Mouse (Mus musculus) ES-E14 (cell line): ENCODE data around the gene Ccdc84. TPM values are rescaled to one million over a fixed set of nuclear protein-coding genes. Genes with fewer than 3 reads are reported as not detected.
A peak's percentile ranks its signal among the peaks of the same experiment; 100 is the strongest.

ENCODE experiments used
- DNase-seq: peaks from one replicate; pipeline ENCODE4 v3.0.0-alpha.2; 2013; ENCODE audit warnings: low read depth, low spot score
- H3K27ac ChIP-seq: 2 replicates; pipeline ENCODE4 v1.5.1; 2012; ENCODE audit warnings: low read depth, mild to moderate bottlenecking, low read length, moderate library complexity, mixed read lengths; ENCODE audit not compliant: poor library complexity, insufficient read depth, severe bottlenecking
- H3K36me3 ChIP-seq: 2 replicates; pipeline ENCODE4 v1.6.1; 2012; ENCODE audit warnings: mild to moderate bottlenecking, low read length, moderate library complexity, mixed read lengths; ENCODE audit not compliant: control insufficient read depth, poor library complexity, insufficient read depth, severe bottlenecking
- H3K4me1 ChIP-seq, 2 experiments: fragments of 150-350 bp in 1 of 2; sonication (generic) in 1 of 2; 2 replicates each; pipeline ENCODE4 v1.6.1; 2012; ENCODE audit warnings: low read length in 2 of 2, mild to moderate bottlenecking in 1 of 2, mixed read lengths in 1 of 2; ENCODE audit not compliant: control insufficient read depth in 2 of 2, insufficient read depth in 2 of 2, poor library complexity in 1 of 2
- H3K4me3 ChIP-seq, 2 experiments: fragments of 150-350 bp in 1 of 2; sonication (generic) in 1 of 2; 2 replicates each; pipeline ENCODE4 v1.5.1; 2012; ENCODE audit warnings: low read length in 2 of 2, low read depth in 1 of 2, mild to moderate bottlenecking in 1 of 2, mixed read lengths in 1 of 2; ENCODE audit not compliant: insufficient read depth in 1 of 2, poor library complexity in 1 of 2, severe bottlenecking in 1 of 2
- H3K9ac ChIP-seq: 2 replicates; pipeline ENCODE4 v1.6.1; 2012; ENCODE audit warnings: low read depth, mild to moderate bottlenecking, low read length, mixed read lengths; ENCODE audit not compliant: poor library complexity, insufficient read depth, severe bottlenecking
- H3K9me3 ChIP-seq: fragments of 150-350 bp; sonication (generic); 2 replicates; pipeline ENCODE4 v1.6.1; 2012; ENCODE audit warnings: low read depth, mild to moderate bottlenecking, low read length; ENCODE audit not compliant: control insufficient read depth, insufficient read depth
- CHD2 ChIP-seq: IDR thresholded peaks from 2 replicates; pipeline ENCODE4 v1.6.1; 2014; ENCODE audit warnings: mild to moderate bottlenecking, low read depth, low read length, inconsistent platforms
- HCFC1 ChIP-seq: IDR thresholded peaks from 2 replicates; pipeline ENCODE4 v1.6.1; 2012; ENCODE audit warnings: low read length, inconsistent platforms, borderline replicate concordance; ENCODE audit not compliant: insufficient read depth
- MAFK ChIP-seq: IDR thresholded peaks from 2 replicates; pipeline ENCODE4 v1.6.1; 2014; ENCODE audit warnings: mild to moderate bottlenecking, low read depth, low read length, inconsistent platforms; ENCODE audit not compliant: insufficient read depth
- ZC3H11A ChIP-seq: IDR thresholded peaks from 2 replicates; pipeline ENCODE4 v1.6.1; 2012; ENCODE audit warnings: low read depth, mild to moderate bottlenecking, inconsistent platforms, low read length, borderline replicate concordance
- ZNF384 ChIP-seq: IDR thresholded peaks from 2 replicates; pipeline ENCODE4 v1.6.1; 2012; ENCODE audit warnings: low read depth, low read length, inconsistent platforms
- in situ Hi-C, 2 experiments: fragments of 600-800 bp; cut with MboI; formaldehyde crosslinking; loops; one replicate each; pipeline ENCODE4 v1.15.1; 2025; ENCODE audit warnings: low sequenced_read_pairs in 2 of 2, inconsistent platforms in 1 of 2; ENCODE audit not compliant: unreplicated experiment in 2 of 2
- total RNA-seq: library from RNA; depleted of rRNA; stranded (reverse); fragments of 300-350 nt; gene quantifications from 2 replicates; pipeline ENCODE4 v1.2.3, GENCODE M21; 2012

Ccdc84 gene
- total RNA-seq, 1 experiment, result 38.3 TPM

GRCm38 (mm10) chr9:44435747-44436146 is 17.4 kb upstream of the Ccdc84 start:
- no peak overlapping the region for H3K27ac ChIP-seq
- TF ChIP-seq HCFC1, result no peak
- TF ChIP-seq MAFK, result no peak
- no peak for TF ChIP-seq ZC3H11A
- TF ChIP-seq CHD2, result no peak
- TF ChIP-seq ZNF384, result no peak
- peaks cover 0 to 6% of the 10 kb centered on the region in 2 experiments; a peak in 1 of 4 replicates for H3K4me1 ChIP-seq
- H3K4me3 ChIP-seq, result no peak overlapping the region
- DNase-seq, result no peak
- no peaks in the 10 kb centered on the region for H3K36me3 ChIP-seq
- no peak overlapping the region for H3K9ac ChIP-seq
- in situ Hi-C loops, result no loop called here
- no peaks in the 10 kb centered on the region for H3K9me3 ChIP-seq

DNA sequence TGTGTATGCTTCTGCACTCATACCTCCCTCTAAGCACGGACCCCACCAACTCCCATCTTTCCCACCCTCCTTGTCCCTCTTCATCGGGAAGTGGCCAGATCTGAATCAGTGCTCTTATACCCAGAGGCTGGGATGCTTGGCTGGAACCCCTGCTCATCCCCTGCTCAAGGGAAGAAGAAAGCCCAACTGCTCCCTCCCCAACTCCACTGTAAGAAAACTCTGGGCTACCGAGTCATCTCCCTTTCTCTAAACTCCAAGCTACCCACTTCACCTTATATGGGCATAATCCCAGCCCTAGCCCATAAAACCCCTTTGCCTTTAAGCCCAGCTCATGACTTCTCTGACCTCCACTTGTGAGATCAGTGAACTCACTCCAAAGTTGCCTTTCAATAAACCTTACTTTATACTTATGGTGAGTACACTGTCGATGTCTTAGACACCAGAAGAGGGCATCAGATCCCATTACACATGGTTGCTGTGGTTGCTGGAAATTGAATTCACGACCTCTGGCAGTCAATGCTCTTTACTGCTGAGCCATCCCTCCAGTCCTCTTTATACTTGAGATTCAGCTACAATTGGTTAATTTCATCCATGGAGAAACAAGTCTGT is 14.3 kb upstream of the Ccdc84 start:
- no peak overlapping the region for H3K27ac ChIP-seq
- no peak for TF ChIP-seq HCFC1
- no peak for TF ChIP-seq MAFK
- TF ChIP-seq CHD2, result no peak
- no peak for TF ChIP-seq ZNF384
- no peak for TF ChIP-seq ZC3H11A
- no peaks in the 10 kb centered on the region for H3K9me3 ChIP-seq
- H3K4me3 ChIP-seq, result no peak overlapping the region
- H3K4me1 ChIP-seq, result peaks cover 0 to 4% of the 10 kb centered on the region in 2 experiments; a peak in 1 of 4 replicates
- H3K36me3 ChIP-seq, result no peaks in the 10 kb centered on the region
- no peak for DNase-seq
- H3K9ac ChIP-seq, result no peak overlapping the region
- in situ Hi-C loops, result no loop called here

GRCm38 (mm10) chr9:44423576-44423975 is 5.2 kb upstream of the Ccdc84 start:
- Histone ChIP-seq H3K9ac (no peak overlapping the region), H3K4me3 (no peak overlapping the region), H3K27ac (peak overlapping the region; percentile 18; the same call in 1 of the 2 replicates), H3K4me1 (peaks cover 5 to 12% of the 10 kb centered on the region in 2 experiments), H3K36me3 (no peaks in the 10 kb centered on the region), H3K9me3 (no peaks in the 10 kb centered on the region)
- in situ Hi-C loops, result no loop called here
- DNase-seq, result no peak
- no peak for TF ChIP-seq CHD2
- TF ChIP-seq HCFC1, result no peak
- no peak for TF ChIP-seq ZC3H11A
- no peak for TF ChIP-seq ZNF384
- TF ChIP-seq MAFK, result no peak

DNA sequence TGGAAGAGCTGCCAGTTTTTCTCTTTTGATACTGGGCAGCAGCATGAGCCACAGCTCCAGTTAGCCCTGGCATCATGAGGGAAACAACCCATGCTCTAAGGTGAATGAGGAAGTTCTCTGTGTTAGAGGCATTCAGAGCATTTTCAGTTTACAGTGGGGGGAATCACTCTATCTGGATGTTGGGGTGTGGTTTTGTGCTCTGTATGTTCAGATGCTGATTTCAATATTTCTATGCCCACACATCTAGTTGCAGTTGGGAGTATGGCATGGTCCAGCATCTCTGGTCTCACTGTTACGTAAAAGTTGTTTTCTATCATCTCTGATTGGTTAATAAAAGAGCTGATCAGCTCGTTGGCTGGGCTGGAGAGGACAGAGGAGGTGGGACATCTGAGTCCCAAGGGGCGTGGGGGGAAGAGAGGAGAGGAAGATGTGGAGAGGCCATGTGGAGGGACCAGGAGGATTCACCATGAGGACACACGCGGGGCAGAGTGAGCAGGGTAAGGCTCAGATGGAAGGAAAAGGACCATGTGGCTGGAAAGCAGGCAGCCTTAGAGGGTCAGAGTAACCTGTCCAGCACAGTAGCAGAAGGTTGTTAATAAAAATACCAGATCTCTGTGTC is 2.0 kb upstream of the Ccdc84 start:
- H3K9me3 ChIP-seq, result no peaks in the 10 kb centered on the region
- peak overlapping the region; percentile 49 to 52 for H3K4me3 ChIP-seq
- DNase-seq, result no peak
- H3K9ac ChIP-seq, result peak overlapping the region; percentile 51; the same call in 1 of the 2 replicates
- peaks cover 5 to 12% of the 10 kb centered on the region in 2 experiments for H3K4me1 ChIP-seq
- TF ChIP-seq ZNF384 (no peak), HCFC1 (no peak), ZC3H11A (no peak), MAFK (no peak), CHD2 (no peak)
- in situ Hi-C loops, result no loop called here
- H3K27ac ChIP-seq, result peak overlapping the region; percentile 99; the same call in 1 of the 2 replicates
- H3K36me3 ChIP-seq, result peaks cover 2% of the 10 kb centered on the region; the same call in 1 of the 2 replicates
